Mouse (Mus musculus): ENCODE results near the gene Pakap. TPM values are rescaled to one million over a fixed set of nuclear protein-coding genes. Genes with fewer than 3 reads are reported as not detected.

Gene Pakap
- 0.38 TPM for polyA plus RNA-seq (2014; fragmentation: Illumina TruSeq; extraction: RNeasy Lipid Tissue Mini Kit (QIAGEN cat#74804); ENCODE audit: insufficient read depth, low read depth, low replicate concordance)

DNA sequence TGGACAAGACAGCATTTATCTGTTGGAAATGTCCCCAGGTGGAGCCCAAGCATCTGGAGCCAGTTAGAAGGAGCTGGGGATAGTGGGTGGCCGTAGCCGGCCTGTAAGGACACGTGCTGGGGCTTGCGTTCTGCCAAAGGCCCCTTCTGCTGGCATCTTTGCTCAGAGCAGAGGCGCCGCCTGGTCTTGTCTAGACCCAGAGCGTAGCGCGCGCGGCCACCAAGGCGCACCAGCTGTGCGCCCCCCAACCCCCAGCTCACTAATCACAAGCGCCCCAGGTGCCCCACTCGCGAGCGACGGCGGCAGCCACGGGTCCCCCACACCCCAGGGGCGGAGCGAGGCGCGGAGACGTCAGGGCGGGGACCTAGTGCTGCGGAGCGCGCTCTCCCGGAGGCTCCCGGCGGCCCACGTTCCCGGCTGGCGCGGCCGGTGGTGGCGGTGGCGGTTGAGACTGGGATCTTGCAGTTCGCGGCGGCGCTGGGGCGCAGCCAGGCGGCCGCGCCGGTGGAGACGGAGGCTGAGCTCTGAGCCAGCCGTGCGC lies at the start of gene Pakap:
Pakap (plus strand) TSS at position 514 of the 541 bp plus-strand sequence.

DNA sequence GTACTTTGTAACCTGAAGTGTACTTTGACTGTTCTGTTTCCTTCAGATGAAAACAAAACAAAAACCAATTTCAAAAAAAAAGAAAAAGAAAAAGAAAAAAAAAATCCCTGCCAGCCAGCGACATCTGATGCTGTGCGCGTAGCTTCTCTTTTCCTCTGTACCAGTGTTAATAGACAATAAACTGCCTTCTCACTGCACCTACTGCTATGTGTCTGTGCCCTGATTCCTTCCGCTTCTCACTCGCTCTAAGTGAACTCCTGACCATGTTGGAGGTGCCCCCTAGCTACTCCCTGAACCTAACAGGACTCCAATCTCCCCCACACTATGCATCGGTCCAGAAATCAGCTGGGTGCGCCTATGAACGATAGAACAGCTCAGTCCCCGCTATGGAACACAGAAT lies 149.4 kb downstream of the Pakap start, which contains the start of gene Akap2:
Akap2 (plus strand) TSS at position 304 of the 400 bp plus-strand sequence.

DNA sequence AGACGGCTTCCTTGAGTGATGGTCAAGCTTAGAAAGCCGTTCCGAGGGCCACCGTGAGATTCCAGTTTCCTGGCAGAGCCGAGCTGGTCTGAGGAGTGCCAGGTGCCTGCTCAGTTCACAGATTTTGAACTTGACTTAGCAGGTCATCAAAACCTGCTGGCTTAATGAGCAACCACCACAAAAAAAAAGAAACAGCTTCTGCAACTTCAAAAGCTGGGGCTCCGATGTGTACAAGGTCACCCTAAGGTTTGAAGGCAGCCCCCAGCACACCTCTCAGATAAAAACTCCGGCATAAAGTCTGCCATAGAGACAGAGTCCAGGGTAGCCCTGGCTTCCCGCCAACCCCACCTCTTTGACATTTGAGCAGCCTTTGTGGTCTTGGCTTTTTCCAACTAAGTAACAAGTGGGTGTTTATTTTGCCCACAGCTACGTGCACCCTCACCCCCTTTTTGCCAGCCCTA lies 348.3 kb downstream of the Pakap start, which contains the start of gene D630039A03Rik:
D630039A03Rik (minus strand) TSS at position 97 of the 461 bp plus-strand sequence.

Other genes with a start within 250 kb of the Pakap start
- gene Palm2, start 133.9 kb upstream of the Pakap start, polyA plus RNA-seq (2014; fragmentation: Illumina TruSeq; extraction: RNeasy Lipid Tissue Mini Kit (QIAGEN cat#74804); ENCODE audit: insufficient read depth, low read depth, low replicate concordance) = not detected
- 75.2 TPM for gene Akap2, start 149.5 kb downstream of the Pakap start, polyA plus RNA-seq (2014; fragmentation: Illumina TruSeq; extraction: RNeasy Lipid Tissue Mini Kit (QIAGEN cat#74804); ENCODE audit: insufficient read depth, low read depth, low replicate concordance)

Measured in lung, adult 10 weeks (tissue).